Mouse (Mus musculus) G1E (cell line): ENCODE data around the gene Narfl. TPM values are rescaled to one million over a fixed set of nuclear protein-coding genes. Genes with fewer than 3 reads are reported as not detected.
A peak's percentile ranks its signal among the peaks of the same experiment; 100 is the strongest.

Experiments used
- ATAC-seq: 2 replicates; pipeline ENCODE4 v1.8.0; 2016; ENCODE audit warnings: mild to moderate bottlenecking; ENCODE audit not compliant: insufficient number of reproducible peaks, poor library complexity, low FRiP score, severe bottlenecking; ENCODE audit errors: extremely low read depth
- DNase-seq: peaks from one replicate; pipeline ENCODE4 v3.0.0; 2012; ENCODE audit warnings: low spot score
- H3K27me3 ChIP-seq: 2 replicates; pipeline ENCODE4 v1.6.1; 2012; ENCODE audit warnings: mild to moderate bottlenecking, low read length, inconsistent platforms; ENCODE audit not compliant: insufficient read depth
- H3K36me3 ChIP-seq: replicated peaks from 2 replicates; pipeline ENCODE3; 2012; ENCODE audit warnings: mild to moderate bottlenecking, inconsistent platforms
- H3K4me1 ChIP-seq: 2 replicates; pipeline ENCODE4 v1.6.1; 2012; ENCODE audit warnings: low read depth, low read length, inconsistent platforms, mixed read lengths; ENCODE audit not compliant: insufficient read depth
- H3K4me3 ChIP-seq: 2 replicates; pipeline ENCODE4 v1.5.1; 2012; ENCODE audit warnings: low read depth, mild to moderate bottlenecking, inconsistent platforms, low read length, moderate library complexity, mixed read lengths
- H3K9me3 ChIP-seq: replicated peaks from 2 replicates; pipeline ENCODE4 v1.6.1; 2012; ENCODE audit warnings: inconsistent platforms
- CTCF ChIP-seq: IDR thresholded peaks from 2 replicates; pipeline ENCODE4 v1.5.1; 2012; ENCODE audit warnings: low read depth, low read length, inconsistent platforms, mixed read lengths
- GATA1 ChIP-seq: IDR thresholded peaks from 2 replicates; pipeline ENCODE4 v1.6.1; 2012; ENCODE audit warnings: borderline replicate concordance, low read length, inconsistent platforms, mixed read lengths
- GATA2 ChIP-seq: IDR thresholded peaks from 2 replicates; pipeline ENCODE4 v1.6.1; 2012; ENCODE audit warnings: low read depth, low read length, inconsistent platforms, borderline replicate concordance
- POLR2AphosphoS5 ChIP-seq: IDR thresholded peaks from 2 replicates; pipeline ENCODE4 v1.6.1; 2012; ENCODE audit warnings: low read depth, low read length, inconsistent platforms; ENCODE audit not compliant: insufficient replicate concordance
- TAL1 ChIP-seq: conservative IDR thresholded peaks from 2 replicates; pipeline ENCODE4 v1.6.1; 2012; ENCODE audit warnings: low read depth, low read length, inconsistent platforms, mixed read lengths
- polyA plus RNA-seq: library from polyadenylated mRNA; stranded (reverse); fragments of >175 nt; gene quantifications from 2 replicates; pipeline ENCODE4 v1.2.3, GENCODE M21; 2012
- total RNA-seq, 2 experiments: library from RNA; stranded (forward) in 1 of 2; stranded (reverse) in 1 of 2; fragments of 200-1000 nt in 1 of 2; fragments of >200 nt in 1 of 2; fragmentation: Nextera tagmentation in 1 of 2; gene quantifications; 2 replicates each; pipeline ENCODE4 v1.2.3; 2014 to 2017

Narfl gene
- total and polyA plus RNA-seq, 3 experiments: 17.6 to 28.4 (median 22.3) TPM

DNA sequence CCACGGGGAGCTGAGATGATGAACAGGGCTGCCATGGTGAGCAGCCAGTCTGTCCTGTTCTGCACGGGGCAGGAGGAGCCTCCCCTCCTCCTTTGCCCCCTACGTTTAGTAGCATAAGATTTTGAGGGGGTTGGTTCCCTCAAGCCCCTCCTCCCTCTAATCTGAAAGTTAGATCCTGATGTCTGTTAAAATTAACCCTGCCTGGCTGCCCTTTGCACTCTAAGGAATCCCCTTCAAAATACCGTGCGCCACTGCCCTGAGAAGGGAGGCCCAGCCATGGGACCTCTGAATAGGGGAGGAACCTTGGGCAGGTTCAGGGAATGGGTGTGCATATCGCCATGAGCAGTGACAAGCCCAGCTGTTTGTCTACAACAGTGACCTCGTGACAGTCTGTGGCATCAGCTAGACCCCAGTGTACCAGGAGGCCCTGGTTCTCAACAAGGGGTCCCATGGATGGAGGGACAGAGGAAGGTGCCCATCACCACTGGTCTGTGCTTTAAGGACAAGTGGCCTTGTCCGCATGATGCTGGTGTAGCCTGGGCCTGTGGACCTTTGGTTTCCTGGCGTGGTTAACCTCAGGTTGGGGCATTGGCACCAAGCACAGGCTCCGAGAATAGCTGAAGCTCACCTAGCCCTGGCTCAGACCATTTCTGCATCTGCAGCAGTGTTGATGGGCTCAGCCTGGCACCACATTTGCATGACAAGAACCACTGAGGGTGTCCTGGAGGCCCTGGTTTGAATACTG lies 1.9 kb downstream of the Narfl start:
- TF ChIP-seq CTCF (no peak), GATA2 (no peak)
- DNase-seq (no peak), ATAC-seq (no peak)
- Histone ChIP-seq H3K9me3 (no peaks in the 10 kb centered on the region), H3K4me3 (peak overlapping the region; percentile 33; the same call in 1 of the 2 replicates), H3K4me1 (peaks cover 25% of the 10 kb centered on the region), H3K27me3 (peaks cover 2% of the 10 kb centered on the region), H3K36me3 (peaks cover 58% of the 10 kb centered on the region)

DNA sequence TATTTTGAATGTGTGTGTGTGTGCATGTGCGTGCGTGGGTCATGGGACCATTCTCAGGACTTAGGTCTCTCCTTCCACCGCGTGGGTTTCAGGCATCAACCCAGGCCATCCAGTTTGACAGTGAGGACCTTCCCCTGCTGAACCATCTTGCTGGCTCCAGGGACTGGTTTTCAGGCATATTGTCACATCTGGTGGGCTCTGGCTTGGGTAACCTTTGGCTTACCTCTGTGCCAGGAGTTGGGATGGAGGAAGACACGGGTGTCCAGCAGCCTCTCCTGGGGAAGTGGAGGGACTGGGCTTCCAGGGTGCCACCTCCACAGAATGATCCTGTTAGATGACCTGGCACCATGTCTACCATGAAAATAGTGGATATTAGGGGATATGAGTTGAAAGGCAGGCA lies 4.4 kb downstream of the Narfl start:
- Histone ChIP-seq H3K27me3 (no peaks in the 10 kb centered on the region), H3K4me3 (no peak overlapping the region), H3K9me3 (no peaks in the 10 kb centered on the region), H3K36me3 (peaks cover 83% of the 10 kb centered on the region), H3K4me1 (peaks cover 25% of the 10 kb centered on the region)
- DNase-seq (no peak), ATAC-seq (no peak)
- no peak for TF ChIP-seq POLR2AphosphoS5
- no peak for TF ChIP-seq TAL1
- no peak for TF ChIP-seq CTCF
- TF ChIP-seq GATA2: no peak
- TF ChIP-seq GATA1: no peak

GRCm38 (mm10) chr17:25781339-25781738 lies 7.8 kb downstream of the Narfl start:
- peaks cover 85% of the 10 kb centered on the region for H3K36me3 ChIP-seq
- TF ChIP-seq POLR2AphosphoS5: no peak
- TF ChIP-seq TAL1: no peak
- TF ChIP-seq GATA1: no peak
- no peak for TF ChIP-seq GATA2
- TF ChIP-seq CTCF: no peak

DNA sequence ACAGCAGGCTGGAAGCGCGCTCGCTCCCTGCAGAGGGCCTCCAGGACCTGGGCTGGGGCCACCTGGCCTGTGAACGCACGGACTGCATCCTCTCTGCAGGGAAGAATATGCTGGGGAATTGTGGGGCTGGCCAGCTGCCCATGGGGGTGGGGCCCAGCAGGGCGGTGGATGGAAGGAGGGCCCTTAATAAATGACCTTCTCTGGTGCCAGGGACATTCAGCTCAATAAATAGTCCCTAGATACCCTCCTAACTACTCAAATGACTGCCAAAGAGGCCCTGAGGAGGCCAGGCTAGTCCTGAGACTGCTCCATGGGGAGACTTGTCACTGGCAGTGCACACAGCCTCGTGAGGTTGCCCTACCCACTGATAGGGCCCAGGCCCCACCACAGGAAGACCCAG lies 9.5 kb downstream of the Narfl start:
- DNase-seq (no peak), ATAC-seq (no peak)
- Histone ChIP-seq H3K4me3 (no peak overlapping the region), H3K9me3 (no peaks in the 10 kb centered on the region), H3K4me1 (peaks cover 33% of the 10 kb centered on the region), H3K36me3 (peaks cover 85% of the 10 kb centered on the region), H3K27me3 (no peaks in the 10 kb centered on the region)
- no peak for TF ChIP-seq TAL1
- no peak for TF ChIP-seq POLR2AphosphoS5
- no peak for TF ChIP-seq GATA1
- TF ChIP-seq GATA2: no peak
- TF ChIP-seq CTCF: no peak

More at GRCm38 (mm10) chr17:25781339-25781738, 7.8 kb downstream of the Narfl start:
- no peaks in the 10 kb centered on the region for H3K9me3 ChIP-seq
- DNase-seq (no peak), ATAC-seq (no peak)
- no peaks in the 10 kb centered on the region for H3K27me3 ChIP-seq
- H3K4me1 ChIP-seq: peaks cover 29% of the 10 kb centered on the region
- no peak overlapping the region for H3K4me3 ChIP-seq

DNA sequence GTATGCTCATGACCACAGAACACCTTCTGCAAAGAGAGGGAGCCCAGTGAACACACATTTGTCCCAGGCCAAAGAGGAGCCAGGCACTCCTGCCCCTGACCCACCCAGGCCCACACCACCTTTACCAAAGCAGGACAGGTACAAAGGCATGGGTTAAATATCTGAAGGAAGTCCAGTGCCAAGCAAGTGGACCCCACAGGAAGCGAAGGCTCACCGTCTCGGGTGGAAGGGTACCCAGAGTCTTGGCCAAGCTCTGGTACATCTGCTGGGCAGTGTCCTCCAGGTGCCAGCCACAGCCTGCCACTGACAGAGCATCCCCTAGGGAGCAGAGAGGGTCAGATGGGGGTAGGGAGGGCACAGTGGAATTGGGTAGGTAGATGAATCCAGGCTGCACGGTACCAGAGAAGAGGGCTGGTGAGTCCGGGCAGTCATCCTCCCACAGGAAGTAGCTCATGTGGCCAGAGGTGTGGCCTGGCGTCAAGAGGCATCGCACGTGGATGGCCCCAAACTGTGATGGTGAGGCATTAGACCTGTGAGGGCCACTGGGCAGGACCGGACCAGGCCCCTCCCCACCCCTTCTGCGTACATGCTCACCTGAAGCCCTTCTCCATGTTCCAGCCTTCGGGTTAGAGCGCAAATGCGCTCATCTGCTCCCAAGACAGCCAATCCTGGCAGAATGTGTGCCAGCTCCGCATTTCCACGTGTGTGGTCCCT lies 10.4 kb downstream of the Narfl start:
- DNase-seq: no peak
- ATAC-seq: no peak
- no peaks in the 10 kb centered on the region for H3K9me3 ChIP-seq
- peaks cover 37% of the 10 kb centered on the region for H3K4me1 ChIP-seq
- peaks cover 85% of the 10 kb centered on the region for H3K36me3 ChIP-seq
- H3K27me3 ChIP-seq: no peaks in the 10 kb centered on the region
- TF ChIP-seq GATA2: no peak
- TF ChIP-seq TAL1: no peak
- TF ChIP-seq CTCF: no peak
- no peak for TF ChIP-seq GATA1
- no peak; the same call in 1 of the 2 replicates for TF ChIP-seq POLR2AphosphoS5
- peak overlapping the region; percentile 79; the same call in 1 of the 2 replicates for H3K4me3 ChIP-seq

DNA sequence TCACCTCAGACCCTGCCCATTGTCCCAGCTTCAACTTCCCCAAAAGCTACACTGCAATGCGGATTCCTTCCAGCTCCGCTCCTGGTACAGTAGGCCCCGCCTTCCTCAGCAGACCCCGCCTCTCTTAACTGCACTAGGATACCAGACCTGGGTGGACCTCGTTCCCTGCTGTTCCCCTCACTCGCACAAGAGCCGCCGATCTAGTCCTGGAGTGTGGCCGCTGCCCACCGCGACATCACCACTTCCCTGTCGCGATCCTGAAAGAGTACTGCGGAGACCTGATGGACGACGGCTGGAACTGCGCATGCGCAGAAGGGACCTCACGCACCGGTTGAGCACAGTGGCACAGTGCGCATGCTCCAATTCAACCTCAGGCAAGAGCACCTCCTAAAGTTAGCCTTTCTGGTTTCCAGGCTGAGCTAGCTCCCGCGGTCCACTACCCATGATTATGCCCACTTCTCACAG lies 11.7 kb downstream of the Narfl start, which contains the start of gene Haghl:
TSS of gene Haghl (minus strand) at position 393 of the 465 bp plus-strand sequence.
- no peak for TF ChIP-seq CTCF
- no peaks in the 10 kb centered on the region for H3K27me3 ChIP-seq
- no peaks in the 10 kb centered on the region for H3K9me3 ChIP-seq
- DNase-seq: peak; percentile 92
- peaks cover 84% of the 10 kb centered on the region for H3K36me3 ChIP-seq
- peak; percentile 72 for ATAC-seq
- H3K4me1 ChIP-seq: peaks cover 37% of the 10 kb centered on the region
- peak within 1 kb of the TSS; percentile 79 for H3K4me3 ChIP-seq
